Mouse (Mus musculus) c-Kit-positive CD71-positive TER-119-negative erythroid progenitor cells, embryonic 14.5 days (primary cell): ENCODE results near the gene Pebp1.

Experiments used
- DNase-seq: peaks from one replicate; pipeline ENCODE4 v3.0.0-alpha.2; 2013; ENCODE audit warnings: low read depth

The Pebp1 gene

GRCm38 (mm10) chr5:117240321-117240731 is 47.1 kb downstream of the Pebp1 start:
- no peak for DNase-seq

- no peak for DNase-seq
Measured at GRCm38 (mm10) chr5:117239106-117239505, 48.3 kb downstream of the Pebp1 start.

- no peak for DNase-seq
Measured at GRCm38 (mm10) chr5:117236540-117236939, 50.9 kb downstream of the Pebp1 start.
